Mouse (Mus musculus): Measurements from ENCODE around the gene Zfp706.
A peak's percentile ranks its signal among the peaks of the same experiment; 100 is the strongest.

- TF ChIP-seq CTCF (IDR thresholded peaks at IDR 0.05; ENCODE audit: low read depth) (peak; percentile 38; the same call in 1 of the 2 replicates), EP300 (optimal IDR thresholded peaks at IDR 0.05) (no peak)
These were observed 37.9 kb upstream of the Zfp706 start for GRCm38 (mm10) chr15:37045456-37045855.

Measured in stomach, postnatal 0 days (tissue).